Mouse (Mus musculus): ENCODE measurements around the gene Gpd1l. TPM values are rescaled to one million over a fixed set of nuclear protein-coding genes. Genes with fewer than 3 reads are reported as not detected.

The Gpd1l gene
- polyA plus RNA-seq, 2 experiments from 2014 or later, result 16.7 to 19.0 TPM

Other genes with a start within 250 kb of the Gpd1l start
- 10 to 100 TPM; 43.8 to 48.4 TPM for gene Dync1li1, start 245.2 kb downstream of the Gpd1l start, polyA plus RNA-seq (2017; shearing (Covaris generic))
- gene Cmtm6, start 202.9 kb downstream of the Gpd1l start, polyA plus RNA-seq (2017; shearing (Covaris generic)), result 10 to 100 TPM; 77.1 to 88.5 TPM
- gene Cmtm7, start 152.1 kb downstream of the Gpd1l start, polyA plus RNA-seq (2017; shearing (Covaris generic)), result 100 to 1,000 TPM in 1 of 2 experiments, 10 to 100 TPM in 1; 90.6 to 114 TPM
- not detected for gene Cmtm8, start 89.8 kb downstream of the Gpd1l start, polyA plus RNA-seq (2017; shearing (Covaris generic))
- not detected for gene Osbpl10, start 44.6 kb upstream of the Gpd1l start, polyA plus RNA-seq (2017; shearing (Covaris generic))
- gene Rps27rt, start 48.8 kb upstream of the Gpd1l start, polyA plus RNA-seq (2017; shearing (Covaris generic)), result 1,000 to 10,000 TPM; 2,827 to 5,236 TPM